Mouse (Mus musculus): Measurements from ENCODE around the gene Bpifc.

Bpifc gene

GRCm38 (mm10) chr10:86023149-86023548 lies 11.5 kb upstream of the Bpifc start:
- no peak for TF ChIP-seq GATA4 (IDR thresholded peaks at IDR 0.05; ENCODE audit: insufficient replicate concordance, low read length)

- TF ChIP-seq GATA4 (IDR thresholded peaks at IDR 0.05; ENCODE audit: insufficient replicate concordance, low read length) = no peak
Observed at GRCm38 (mm10) chr10:86022474-86022816, 10.8 kb upstream of the Bpifc start.

GRCm38 (mm10) chr10:86021749-86022473 lies 10.2 kb upstream of the Bpifc start, which contains the start of gene Fbxo7:
Fbxo7 (plus strand) TSS chr10:86021972.
- peak; percentile 91; the same call in 1 of the 2 replicates for TF ChIP-seq GATA4 (IDR thresholded peaks at IDR 0.05; ENCODE audit: insufficient replicate concordance, low read length)

- TF ChIP-seq GATA4 (IDR thresholded peaks at IDR 0.05; ENCODE audit: insufficient replicate concordance, low read length) = no peak
Observed at GRCm38 (mm10) chr10:86021408-86021748, 9.7 kb upstream of the Bpifc start.

- no peak for TF ChIP-seq GATA4 (IDR thresholded peaks at IDR 0.05; ENCODE audit: insufficient replicate concordance, low read length)
Observed at GRCm38 (mm10) chr10:86018813-86019212, 7.1 kb upstream of the Bpifc start.

- TF ChIP-seq GATA4 (IDR thresholded peaks at IDR 0.05; ENCODE audit: insufficient replicate concordance, low read length) = no peak
Observed at GRCm38 (mm10) chr10:86017781-86018180, 6.1 kb upstream of the Bpifc start.

- no peak for TF ChIP-seq GATA4 (IDR thresholded peaks at IDR 0.05; ENCODE audit: insufficient replicate concordance, low read length)
Observed at GRCm38 (mm10) chr10:86011172-86011571, 523 bp downstream of the Bpifc start.

GRCm38 (mm10) chr10:86010636-86011035 lies 1.1 kb downstream of the Bpifc start:
- TF ChIP-seq GATA4 (IDR thresholded peaks at IDR 0.05; ENCODE audit: insufficient replicate concordance, low read length) = no peak

GRCm38 (mm10) chr10:86009688-86010087 lies 2.0 kb downstream of the Bpifc start:
- TF ChIP-seq GATA4 (IDR thresholded peaks at IDR 0.05; ENCODE audit: insufficient replicate concordance, low read length) = no peak

GRCm38 (mm10) chr10:86006455-86006854 lies 5.2 kb downstream of the Bpifc start:
- TF ChIP-seq GATA4 (IDR thresholded peaks at IDR 0.05; ENCODE audit: insufficient replicate concordance, low read length) = no peak

- no peak for TF ChIP-seq GATA4 (IDR thresholded peaks at IDR 0.05; ENCODE audit: insufficient replicate concordance, low read length)
Observed at GRCm38 (mm10) chr10:86000447-86000846, 11.2 kb downstream of the Bpifc start.

GRCm38 (mm10) chr10:85994543-85995104 lies 17.1 kb downstream of the Bpifc start:
- no peak for TF ChIP-seq GATA4 (IDR thresholded peaks at IDR 0.05; ENCODE audit: insufficient replicate concordance, low read length)

- TF ChIP-seq GATA4 (IDR thresholded peaks at IDR 0.05; ENCODE audit: insufficient replicate concordance, low read length) = no peak
Observed at GRCm38 (mm10) chr10:85993836-85994235, 17.9 kb downstream of the Bpifc start.

GRCm38 (mm10) chr10:85992412-85992811 lies 19.3 kb downstream of the Bpifc start:
- no peak for TF ChIP-seq GATA4 (IDR thresholded peaks at IDR 0.05; ENCODE audit: insufficient replicate concordance, low read length)

GRCm38 (mm10) chr10:85989412-85990115 lies 22.1 kb downstream of the Bpifc start:
- TF ChIP-seq GATA4 (IDR thresholded peaks at IDR 0.05; ENCODE audit: insufficient replicate concordance, low read length) = no peak

- TF ChIP-seq GATA4 (IDR thresholded peaks at IDR 0.05; ENCODE audit: insufficient replicate concordance, low read length) = no peak
Observed at GRCm38 (mm10) chr10:85972915-85973314, 38.8 kb downstream of the Bpifc start.
